Mouse (Mus musculus) liver, adult 2 months (tissue): ENCODE data around the gene Ttc29.

Source experiments
- CTCF ChIP-seq: fragments of 200-500 bp; IDR thresholded peaks from 2 replicates; pipeline ENCODE4 v1.5.1; 2011; ENCODE audit warnings: low read depth, low read length, control low read depth
- POLR2A ChIP-seq: fragments of 200-500 bp; IDR thresholded peaks from 2 replicates; pipeline ENCODE4 v1.6.1; 2011; ENCODE audit warnings: low read length, control low read depth; ENCODE audit not compliant: insufficient read depth; ENCODE audit errors: extremely low read depth

DNA sequence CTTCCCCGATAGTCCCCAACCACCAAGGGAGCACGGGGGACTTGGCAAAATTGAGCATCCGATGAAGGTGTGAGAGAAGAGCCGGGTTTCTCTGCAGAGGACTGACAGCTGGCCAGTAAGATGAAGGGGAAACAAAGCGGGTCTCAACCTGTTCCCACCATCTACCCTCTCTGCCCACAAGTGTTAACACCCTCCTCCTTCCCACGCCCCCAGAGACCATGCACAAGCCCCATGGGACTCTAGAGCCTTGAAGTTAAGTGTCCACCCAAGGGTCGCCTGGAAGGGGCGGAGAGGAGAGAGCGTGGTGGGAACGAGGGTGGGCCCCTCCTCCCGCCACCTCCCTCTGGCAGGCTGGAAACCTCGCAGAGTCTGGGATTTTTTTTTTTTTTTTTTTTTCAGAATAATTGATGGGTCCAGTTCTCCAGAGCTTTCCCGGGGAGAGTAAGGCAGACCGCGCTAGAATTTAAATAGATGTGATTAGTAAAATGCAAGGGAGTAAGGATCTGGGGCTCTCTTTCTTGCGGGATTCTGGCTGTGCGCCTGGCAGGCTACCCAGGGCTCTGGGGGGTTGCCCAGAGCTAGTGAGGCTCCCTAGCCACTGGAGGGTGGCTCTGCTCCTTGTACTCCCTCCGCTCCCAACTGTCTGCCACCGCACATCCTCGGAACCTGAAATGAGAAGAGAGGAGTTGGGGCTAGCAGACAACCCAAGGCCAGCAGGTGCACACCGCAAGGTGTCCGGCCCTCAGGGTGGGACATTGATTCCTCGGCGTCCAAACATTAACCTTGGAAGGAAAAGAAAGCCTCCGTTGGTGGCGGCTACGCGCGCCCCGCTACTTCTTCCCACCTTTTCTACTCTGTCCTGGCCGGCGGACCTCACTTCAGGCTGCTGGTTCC lies 214.0 kb downstream of the Ttc29 start:
- TF ChIP-seq POLR2A (no peak), CTCF (no peak)
